In genomic region chr1:180263364-180263997, GRCm38 (mm10) we compare ENCODE assay signal across 8 mouse cellular contexts. TPM values are rescaled to one million over a fixed set of nuclear protein-coding genes. Genes with fewer than 3 reads are reported as not detected.
DNase-seq lines count a peak whose midpoint lies in the region; ATAC-seq lines count a peak whose summit lies in the region.

TSS of gene Psen2 (minus strand) at chr1:180263438.

- no peak within 1 kb of the TSS for H3K4me3 ChIP-seq in forebrain, embryonic 15.5 days
- no peak within 1 kb of the TSS for H3K4me3 ChIP-seq in forebrain, embryonic 10.5 days

- no peak within 1 kb of the TSS for H3K4me2 ChIP-seq in forebrain, embryonic 15.5 days (replicated peaks)

- H3K9ac ChIP-seq in forebrain, embryonic 15.5 days (replicated peaks), result no peak within 1 kb of the TSS

- no peak for DNase-seq in forebrain, embryonic 10.5 days (ENCODE audit: extremely low spot score, low spot score)
- DNase-seq in heart, postnatal 25 days (ENCODE audit: low spot score), result no peak
- no peak for DNase-seq in left cerebral cortex, postnatal 36 days (ENCODE audit: low spot score in 2 of 2)
- DNase-seq in ovary, postnatal 36 days (ENCODE audit: low spot score), result no peak

- ATAC-seq in forebrain, embryonic 15.5 days (replicated peaks), result no peak
- no peak for ATAC-seq in CD4-positive, CD25-positive, alpha-beta regulatory T cell, adult 4 months
- peak; percentile 37 for ATAC-seq in common myeloid progenitor, adult 5-6 weeks (replicated peaks; ENCODE audit: low read depth, poor library complexity, severe bottlenecking)
- no peak for ATAC-seq in megakaryocyte-erythroid progenitor cell, adult 5-6 weeks (replicated peaks; ENCODE audit: low FRiP score, low TSS enrichment, poor library complexity, severe bottlenecking)

- 20% methylated on average over 7 of the region's 7 CpGs for WGBS in forebrain, embryonic 15.5 days
- 21% methylated on average over 7 of the region's 7 CpGs for WGBS in forebrain, embryonic 10.5 days

- no peak within 1 kb of the TSS for H3K27ac ChIP-seq in forebrain, embryonic 15.5 days (replicated peaks)
- no peak within 1 kb of the TSS for H3K27ac ChIP-seq in forebrain, embryonic 10.5 days

- no peaks in the 10 kb centered on the region for H3K9me3 ChIP-seq in forebrain, embryonic 15.5 days
- H3K9me3 ChIP-seq in forebrain, embryonic 10.5 days, result no peaks in the 10 kb centered on the region

- no peaks in the 10 kb centered on the region for H3K4me1 ChIP-seq in forebrain, embryonic 15.5 days
- H3K4me1 ChIP-seq in forebrain, embryonic 10.5 days, result peaks cover 12% of the 10 kb centered on the region; the same call in 1 of the 2 replicates

- intact Hi-C loops in heart, postnatal 25 days (cut with DNase I), result loop anchor here (5.0 kb wide), 1 partner anchor 219 kb away; the partner anchor contains the start of gene Stum
- intact Hi-C loops in left cerebral cortex, postnatal 36 days (cut with DNase I), result no loop called here

- H3K27me3 ChIP-seq in forebrain, embryonic 15.5 days, result no peaks in the 10 kb centered on the region
- peaks cover 27% of the 10 kb centered on the region for H3K27me3 ChIP-seq in forebrain, embryonic 10.5 days (ENCODE audit: poor library complexity, severe bottlenecking)

- H3K36me3 ChIP-seq in forebrain, embryonic 15.5 days, result no peaks in the 10 kb centered on the region
- no peaks in the 10 kb centered on the region for H3K36me3 ChIP-seq in forebrain, embryonic 10.5 days (replicated peaks)

RNA-seq across cellular contexts. Expression of gene Psen2, which starts in this region (rescaled TPM):
- polyA plus RNA-seq in forebrain, embryonic 15.5 days (2015; fragmentation: Nextera tagmentation; extraction: Ambion mirVana), result 9.9 and 13.8 TPM in 2 replicates
- 6.4 and 6.5 TPM in 2 replicates for polyA plus RNA-seq in forebrain, embryonic 10.5 days (2016; fragmentation: Nextera tagmentation; extraction: Ambion mirVana)
- 100 to 1,000 TPM; 130 to 142 TPM for polyA plus RNA-seq in CD4-positive, CD25-positive, alpha-beta regulatory T cell, adult 4 months (2017; shearing (Covaris generic))
- 20.8 and 24.3 TPM in 2 replicates for total RNA-seq in common myeloid progenitor, adult 5-6 weeks (2017)
- 10 to 100 TPM; 12.4 to 13.9 TPM for total RNA-seq in heart, postnatal 25 days (2021)
- total RNA-seq in left cerebral cortex, postnatal 36 days (2021), result 10 to 100 TPM; 19.3 to 20.0 TPM
- total RNA-seq in megakaryocyte-erythroid progenitor cell, adult 5-6 weeks (2014; fragmentation: Nextera tagmentation), result 75.6 and 93.3 TPM in 2 replicates
- 39.5 and 66.4 TPM in 2 replicates for total RNA-seq in megakaryocyte-erythroid progenitor cell, adult 5-6 weeks (2017)
